ENCODE assay signal across 19 mouse cellular contexts in genomic region chr11:46156945-46157344, GRCm38 (mm10). TPM values are rescaled to one million over a fixed set of nuclear protein-coding genes. Genes with fewer than 3 reads are reported as not detected.
A peak's percentile ranks its signal among the peaks of the same experiment; 100 is the strongest.
DNase-seq lines count a peak whose midpoint lies in the region; TF ChIP-seq lines count a peak whose summit lies in the region.
"Had no signal": no experiment of that assay in that cellular context is flagged by ENCODE, and none has a peak within 500 bp of the region (broad histone marks: within the 10 kb centered on the region; RNA-seq: fewer than 3 reads in every experiment).

No protein-coding gene starts in this region.

- H3K4me3 ChIP-seq in left cerebral cortex, adult 2 months, result no peak overlapping the region
- H3K4me3 ChIP-seq: embryonic facial prominence, embryonic 10.5 days; forebrain, embryonic 13.5 days; heart, embryonic 10.5 days; hindbrain, embryonic 12.5 days had no signal

- intact Hi-C loops in left cerebral cortex, adult 2 months (cut with DNase I), result loop anchor here (1.0 kb wide), 1 partner anchor 22 kb away; no protein-coding TSS in a partner anchor
- intact Hi-C loops in left cerebral cortex, postnatal 4 days (cut with DNase I), result no loop called here

- peak; percentile 27 to 57 for DNase-seq in frontal cortex, postnatal 36 days (ENCODE audit: low spot score in 2 of 2)
- DNase-seq in frontal cortex, postnatal 14 days (ENCODE audit: low spot score in 2 of 2), result no peak
- peak; percentile 15 to 20 for DNase-seq in left cerebral cortex, adult 2 months (ENCODE audit: extremely low spot score in 1 of 2, low spot score in 2 of 2)
- no peak for DNase-seq in left cerebral cortex, postnatal 4 days
- DNase-seq in brain, adult 2 months (ENCODE audit: low read depth, low spot score), result peak; percentile 80
- peak; percentile 72 for DNase-seq in telencephalon, adult 2 months (ENCODE audit: low read depth, low spot score)
- DNase-seq: adrenal gland, postnatal 14 days; cerebellum, adult 2 months; cerebellum, postnatal 10 days; forebrain, postnatal 0 days; gastrocnemius, postnatal 10 days; heart, adult 18-20 months; heart, postnatal 10 days; heart, postnatal 4 days had no signal

- H3K27ac ChIP-seq in left cerebral cortex, adult 2 months, result no peak overlapping the region
- H3K27ac ChIP-seq: embryonic facial prominence, embryonic 10.5 days; forebrain, embryonic 13.5 days; heart, embryonic 10.5 days; hindbrain, embryonic 12.5 days had no signal

- no peak for TF ChIP-seq CTCF in left cerebral cortex, adult 2 months (IDR thresholded peaks at IDR 0.05)

RNA-seq across cellular contexts. Expression of gene Nipal4, which starts 9.4 kb away (rescaled TPM):
- 1 to 10 TPM; 1.2 to 1.4 TPM for total RNA-seq in left cerebral cortex, adult 2 months (2021)
- total RNA-seq in left cerebral cortex, postnatal 4 days (2021), result under 1 TPM; 0.10 to 0.22 TPM
- total RNA-seq: adrenal gland, adult 18-20 months; adrenal gland, postnatal 14 days; heart, adult 18-20 months had no signal

Comparison
In these comparisons a context has a peak if more than half of its experiments do, and no peak if none do; other contexts are left out.
1. DNase-seq: peak in frontal cortex, postnatal 36 days (2 of 2), left cerebral cortex, adult 2 months (2 of 2), brain, adult 2 months (single experiment) and telencephalon, adult 2 months (single experiment); none in frontal cortex, postnatal 14 days (0 of 2) and left cerebral cortex, postnatal 4 days (single experiment).